Mouse (Mus musculus) large intestine, adult 2 months (tissue): ENCODE data around the gene Tor1aip2. TPM values are rescaled to one million over a fixed set of nuclear protein-coding genes. Genes with fewer than 3 reads are reported as not detected.

ENCODE experiments used
- DNase-seq: peaks from one replicate; pipeline ENCODE4 v3.0.0-alpha.2; 2012; ENCODE audit warnings: low read depth, low spot score
- WGBS: fragments of 180-500 bp; shearing (Covaris S2); methylation state at CpG from one replicate; pipeline ENCODE4 v1.1.7; 2018; 5-methylcytosine and 5-hydroxymethylcytosine counted together
- polyA plus RNA-seq: library from polyadenylated mRNA; depleted of rRNA; stranded (reverse); fragments of >200 nt; gene quantifications from 2 replicates; pipeline ENCODE4 v1.2.3, GENCODE M21; 2012; rRNA removed

Tor1aip2 gene
- 91.4 and 160 TPM in 2 replicates for polyA plus RNA-seq

DNA sequence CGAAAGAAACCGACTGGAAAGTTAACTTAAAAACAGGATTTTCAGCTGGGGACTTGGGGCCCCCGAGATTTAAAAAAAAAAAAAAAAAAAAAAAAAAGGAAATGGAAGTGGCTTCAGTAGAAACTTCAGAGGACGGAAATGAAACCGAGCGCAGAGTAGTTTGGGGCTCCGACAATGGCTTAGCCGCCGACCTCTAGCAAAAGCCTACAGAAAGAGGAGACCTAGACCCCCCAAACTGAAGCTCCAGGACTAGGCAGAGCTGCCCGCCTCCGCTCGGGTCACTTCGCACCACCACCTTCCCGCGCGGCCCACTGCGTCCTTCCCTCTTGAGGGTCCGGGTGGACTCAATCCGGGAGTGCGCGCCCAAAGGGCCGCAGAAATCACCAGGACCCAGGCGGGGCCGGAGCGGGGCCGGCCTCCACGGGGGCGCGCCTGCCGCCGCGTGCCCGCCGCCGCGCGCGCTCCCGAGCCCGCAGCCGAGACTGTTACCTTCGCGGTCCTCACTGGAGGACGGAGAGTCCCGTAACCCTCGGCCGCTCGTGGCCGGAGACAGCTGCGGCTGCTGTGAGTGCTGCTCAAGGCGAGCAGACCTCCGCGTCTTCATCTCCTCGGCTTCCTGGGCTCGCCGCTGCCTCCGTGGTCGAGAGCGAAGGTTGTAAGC is at the start of gene Tor1aip2:
Tor1aip2 (plus strand) TSS at position 135 of the 661 bp plus-strand sequence.
- DNase-seq, result no peak
- 0% methylated on average over 59 of the region's 59 CpGs for whole genome bisulfite sequencing

DNA sequence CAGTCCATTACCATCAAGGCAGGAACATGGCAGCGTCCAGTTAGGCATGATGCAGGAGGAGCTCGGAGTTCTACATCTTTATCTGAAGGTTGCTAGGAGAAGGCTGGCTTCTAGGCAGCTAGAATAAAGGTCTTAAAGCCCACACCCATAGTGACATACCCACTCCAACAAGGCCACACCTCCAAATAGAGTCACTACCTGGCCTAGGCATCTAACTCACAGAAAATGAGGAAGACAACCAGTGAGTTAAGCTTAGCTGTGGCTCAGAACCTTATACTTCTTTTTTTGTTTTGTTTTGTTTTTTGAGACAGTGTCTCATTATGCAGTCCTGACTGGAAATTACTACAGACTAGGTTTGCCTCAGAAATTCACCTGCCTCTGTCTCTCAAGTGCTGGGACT is 47.6 kb upstream of the Tor1aip2 start:
- no peak for DNase-seq
- WGBS, result 74% methylated on average over 2 of the region's 2 CpGs

DNA sequence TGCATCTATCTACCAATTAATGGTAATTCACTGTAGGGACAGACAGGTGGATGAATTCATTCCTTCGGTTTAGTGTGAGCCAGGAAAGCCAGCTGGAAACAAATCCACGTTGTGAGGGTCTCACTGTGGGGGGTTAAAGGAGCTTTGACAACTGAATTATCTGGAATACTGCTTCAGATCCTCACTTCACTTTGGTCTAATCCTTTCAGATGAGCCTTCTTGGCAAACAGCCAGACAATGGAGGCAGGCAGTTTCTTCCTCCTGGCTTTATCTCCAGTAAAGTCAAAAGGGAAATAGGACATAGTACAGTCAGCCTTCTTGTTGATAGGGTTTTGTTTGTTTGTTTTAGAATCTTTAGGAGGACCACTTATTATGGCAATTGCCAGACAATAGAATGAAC is 45.8 kb upstream of the Tor1aip2 start:
- WGBS, result 33% methylated on average over 2 of the region's 2 CpGs
- DNase-seq, result no peak

DNA sequence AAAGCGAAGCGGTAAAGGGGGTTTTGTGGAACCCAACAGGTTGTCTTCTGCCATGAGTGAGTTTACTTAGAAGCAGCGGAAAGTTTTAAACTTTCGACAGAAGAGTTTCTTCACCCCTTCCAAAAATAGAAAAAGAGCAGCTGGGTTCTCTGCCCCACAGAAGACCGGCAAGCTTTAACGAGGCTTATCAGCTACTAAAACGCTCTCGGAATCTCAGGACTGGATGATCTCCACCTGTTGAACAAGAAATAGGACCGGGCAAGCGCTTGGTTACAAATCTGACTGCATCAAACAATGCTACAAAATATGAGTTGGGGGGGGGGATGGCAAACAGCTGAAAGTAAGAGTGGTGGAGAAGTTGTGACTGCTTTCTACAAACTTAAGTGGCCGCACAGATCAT is 44.8 kb upstream of the Tor1aip2 start:
- no peak for DNase-seq
- WGBS, result 52% methylated on average over 11 of the region's 11 CpGs

DNA sequence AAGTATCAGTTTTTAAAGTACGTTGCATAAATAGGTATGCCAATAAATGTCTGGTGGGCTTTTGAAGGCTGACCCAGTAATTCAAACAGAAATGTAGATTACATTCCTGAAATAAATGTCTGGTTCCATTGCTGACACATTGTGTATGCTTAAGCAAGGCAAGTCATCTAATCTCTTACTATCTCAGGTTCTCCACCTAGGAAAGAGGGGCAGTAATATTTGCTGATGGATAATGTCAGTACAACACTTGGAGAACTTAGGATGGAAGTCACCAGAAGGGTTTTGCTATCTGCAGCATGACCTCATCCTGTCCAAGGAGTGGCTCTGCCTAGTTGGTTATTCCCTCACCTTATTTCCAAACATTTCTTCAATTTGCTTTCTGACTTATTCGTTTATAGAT is 40.7 kb upstream of the Tor1aip2 start:
- 48% methylated on average over 2 of the region's 2 CpGs for WGBS
- DNase-seq, result no peak

DNA sequence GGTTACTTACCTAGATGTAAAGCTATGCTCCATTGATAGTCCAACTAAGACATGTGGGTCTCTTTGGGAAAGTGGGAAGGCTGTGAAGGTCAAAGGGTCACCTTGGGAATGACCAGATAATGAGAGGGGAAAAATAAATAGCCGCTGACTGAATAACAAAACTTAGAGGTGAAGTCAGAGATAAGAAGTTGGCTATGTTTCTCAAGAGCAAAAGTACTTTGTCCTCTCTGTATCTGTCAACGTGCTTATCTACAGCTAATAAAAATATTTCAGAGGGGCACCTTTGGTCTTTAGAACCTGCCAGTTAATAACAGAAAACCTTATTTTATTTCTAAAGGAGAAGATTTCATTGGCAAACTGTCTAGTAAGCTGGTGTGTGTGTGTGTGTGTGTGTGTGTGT is 39.6 kb upstream of the Tor1aip2 start:
- WGBS, result 23% methylated on average over 2 of the region's 2 CpGs

DNA sequence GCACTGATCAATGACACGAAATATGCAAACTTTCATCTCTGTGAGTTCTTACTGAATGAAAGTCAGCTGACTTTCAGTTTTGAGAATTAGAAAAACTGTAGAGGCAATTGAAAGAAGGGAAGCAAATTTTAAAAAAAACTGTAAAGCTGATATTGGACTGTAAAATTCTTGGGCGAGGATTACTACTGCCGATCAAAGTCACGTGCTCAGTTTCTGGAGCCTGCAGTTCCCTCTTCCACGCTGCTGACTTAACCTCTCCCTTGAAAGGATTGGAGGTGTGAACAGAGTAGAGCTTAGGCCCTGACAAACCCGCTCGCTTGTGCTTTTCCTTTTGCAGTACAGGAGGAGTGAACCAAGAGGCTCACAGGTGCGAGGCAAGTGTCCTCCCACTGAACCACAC is 32.8 kb upstream of the Tor1aip2 start:
- WGBS, result 53% methylated on average over 8 of the region's 8 CpGs
- DNase-seq, result no peak

More for the DNA sequence above, 39.6 kb upstream of the Tor1aip2 start:
- no peak for DNase-seq

DNA sequence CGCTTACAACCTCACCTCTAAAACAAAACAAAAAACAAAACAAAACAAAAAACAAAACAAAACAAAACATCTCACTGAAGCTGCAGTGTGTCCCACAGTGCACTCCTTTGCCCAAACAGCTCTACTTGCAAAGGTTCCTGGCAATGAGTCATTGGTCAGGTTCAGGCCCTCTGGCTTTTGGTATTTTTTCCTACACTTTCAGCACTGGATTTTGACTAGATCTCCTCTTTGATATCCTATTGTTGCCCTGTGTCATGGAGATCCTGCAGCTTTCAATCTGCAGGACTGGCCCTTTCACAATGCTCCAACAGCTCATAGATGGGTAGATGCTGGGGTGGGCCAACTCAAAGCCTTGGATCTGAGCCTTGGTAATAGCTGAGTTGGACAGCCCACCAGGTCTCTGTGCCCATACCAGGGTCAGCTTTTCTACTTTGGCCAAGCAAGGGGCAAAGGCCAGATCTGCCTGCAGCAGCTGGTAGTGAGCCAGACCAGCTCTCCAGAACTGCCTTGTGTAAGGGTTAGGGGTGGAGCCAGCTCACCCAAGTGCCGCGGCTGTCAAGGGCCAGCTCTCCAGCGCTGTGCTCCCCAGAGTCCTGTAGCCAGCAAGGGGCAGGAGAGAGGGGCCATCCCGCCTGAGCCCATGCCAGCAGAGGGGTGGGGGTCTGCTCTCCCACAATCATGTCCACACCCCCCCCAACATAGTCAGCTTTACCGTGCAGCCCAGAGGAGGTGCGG is 31.8 kb upstream of the Tor1aip2 start:
- 90% methylated on average over 7 of the region's 7 CpGs for WGBS
- DNase-seq, result no peak

DNA sequence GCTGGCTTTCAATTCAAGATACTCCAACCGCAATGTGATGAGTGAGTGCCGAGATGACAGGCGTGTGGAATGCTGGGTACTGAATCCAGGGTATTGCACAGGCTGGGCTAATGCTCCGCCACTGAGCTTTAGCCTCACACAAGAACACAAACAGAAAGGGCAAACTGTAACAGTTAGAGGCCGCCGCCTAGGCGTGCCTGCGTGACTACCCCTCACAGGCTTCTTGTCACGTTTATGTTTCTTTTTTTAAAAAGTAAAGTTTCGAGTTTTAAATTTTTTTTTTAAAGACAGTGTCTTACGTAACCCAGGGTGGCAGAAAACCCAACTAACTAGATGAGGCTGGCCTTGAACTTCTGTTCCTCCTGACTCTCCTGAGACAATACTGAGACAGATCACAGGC is 29.3 kb upstream of the Tor1aip2 start:
- WGBS, result 86% methylated on average over 11 of the region's 11 CpGs
- DNase-seq, result no peak

DNA sequence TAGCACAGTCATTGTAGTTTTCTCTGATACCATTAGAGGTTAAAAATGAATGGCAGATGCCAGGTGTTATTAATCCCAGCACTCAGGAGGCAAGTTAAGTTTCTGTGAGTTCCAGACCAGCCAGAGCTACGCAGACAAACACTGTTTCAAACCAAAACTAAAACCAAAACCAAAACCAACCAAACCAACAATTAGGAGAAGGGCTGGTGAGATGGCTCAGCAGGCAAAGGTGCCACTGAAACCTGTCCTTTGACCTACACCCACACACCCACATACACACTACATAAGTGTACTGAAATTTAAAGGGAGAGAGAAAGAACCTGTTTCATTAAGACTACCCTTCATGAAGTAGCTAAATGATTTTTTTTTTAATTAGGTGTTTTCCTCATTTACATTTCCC is 26.2 kb upstream of the Tor1aip2 start:
- WGBS, result 69% methylated on average over 1 of the region's 1 CpGs
- no peak for DNase-seq

DNA sequence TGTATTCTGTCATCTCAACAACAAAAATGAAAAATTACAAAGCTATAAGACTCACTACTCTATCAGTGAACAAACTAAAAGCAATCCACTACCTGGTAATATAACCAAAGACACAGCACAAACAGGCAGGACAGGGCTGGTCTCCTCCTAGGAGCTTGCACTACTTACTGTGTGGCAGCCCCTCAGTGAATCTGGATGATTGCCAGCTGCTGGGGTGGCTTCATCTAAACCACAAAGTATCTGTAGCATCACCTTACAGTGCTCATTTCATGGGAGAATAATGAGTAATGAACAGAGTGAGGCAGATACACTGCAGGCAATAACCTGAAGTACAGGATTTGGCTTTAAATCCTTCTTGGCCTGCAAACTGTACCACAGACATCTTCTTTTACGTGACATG is 15.4 kb upstream of the Tor1aip2 start:
- DNase-seq, result no peak
- 86% methylated on average over 1 of the region's 1 CpGs for WGBS

DNA sequence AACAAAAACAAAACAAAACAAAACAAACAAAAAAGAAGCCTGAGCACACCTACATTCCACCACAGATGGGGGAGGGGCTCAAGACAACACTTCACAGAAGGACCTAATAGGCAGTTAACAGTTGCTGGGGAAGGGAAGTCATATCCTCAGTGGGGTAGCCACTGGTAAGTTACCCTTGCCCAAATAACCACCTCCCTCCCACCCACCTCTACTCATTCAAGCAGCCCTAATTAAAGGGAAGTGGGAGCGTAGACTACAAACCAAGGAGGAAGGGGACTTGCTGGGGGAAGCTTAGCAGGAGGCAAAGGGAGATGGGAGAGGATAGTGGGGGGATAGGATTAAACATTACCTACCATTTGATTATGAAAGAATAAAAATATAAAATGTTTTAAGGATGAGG is 14.8 kb upstream of the Tor1aip2 start:
- DNase-seq, result no peak
- WGBS, result 91% methylated on average over 1 of the region's 1 CpGs

DNA sequence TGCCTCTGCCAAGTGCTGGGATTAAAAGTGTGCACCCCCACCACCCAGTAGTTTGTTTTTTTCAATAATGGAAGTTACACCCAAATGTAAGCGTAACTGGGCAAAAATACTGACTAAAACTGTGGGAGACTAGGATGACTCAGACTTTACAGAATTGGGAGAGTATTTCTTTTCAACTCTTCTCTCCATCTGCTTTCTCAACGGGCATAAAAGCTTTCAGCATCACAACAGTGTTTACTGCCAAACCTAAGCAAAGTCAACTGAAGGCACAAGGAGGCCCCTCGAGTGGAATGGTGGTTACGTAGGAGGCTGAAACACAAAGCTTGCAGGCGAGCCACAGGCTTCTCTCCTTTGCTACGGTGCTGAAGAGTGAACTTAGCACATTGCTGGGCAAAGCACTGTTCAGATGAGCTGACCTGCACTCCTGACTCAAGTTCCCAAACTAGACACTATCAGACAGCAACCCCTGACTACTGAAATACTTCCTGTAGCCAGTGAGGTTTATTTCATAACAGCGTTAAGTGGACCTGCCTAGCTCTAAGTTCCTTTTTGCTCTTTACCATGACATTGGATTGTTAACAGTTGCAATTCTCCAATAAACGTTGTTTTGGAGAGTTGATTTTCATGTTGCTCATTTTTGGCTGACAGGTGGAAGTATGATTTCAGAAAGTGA is 10.2 kb upstream of the Tor1aip2 start:
- WGBS, result 81% methylated on average over 8 of the region's 8 CpGs
- no peak for DNase-seq

DNA sequence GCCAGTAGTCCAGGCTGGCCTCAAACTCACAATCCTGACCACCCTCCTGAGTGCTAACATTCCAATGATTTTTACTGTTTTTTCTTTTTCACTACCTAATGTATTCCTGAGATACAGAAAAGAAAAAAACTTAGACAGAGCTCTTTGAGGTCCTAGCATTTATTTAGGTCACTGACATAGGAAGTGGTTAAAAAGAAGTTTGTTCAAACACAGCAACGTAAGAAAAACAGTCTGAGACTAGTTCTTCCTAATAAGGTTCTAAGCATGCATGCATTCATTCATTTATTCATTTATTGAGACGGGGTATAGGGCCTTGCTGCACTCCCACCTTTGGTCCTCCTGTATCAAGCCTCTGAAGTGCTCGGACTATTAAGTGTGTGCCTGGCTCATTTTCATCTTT is 7.4 kb upstream of the Tor1aip2 start:
- DNase-seq, result no peak
- 87% methylated on average over 3 of the region's 3 CpGs for WGBS

DNA sequence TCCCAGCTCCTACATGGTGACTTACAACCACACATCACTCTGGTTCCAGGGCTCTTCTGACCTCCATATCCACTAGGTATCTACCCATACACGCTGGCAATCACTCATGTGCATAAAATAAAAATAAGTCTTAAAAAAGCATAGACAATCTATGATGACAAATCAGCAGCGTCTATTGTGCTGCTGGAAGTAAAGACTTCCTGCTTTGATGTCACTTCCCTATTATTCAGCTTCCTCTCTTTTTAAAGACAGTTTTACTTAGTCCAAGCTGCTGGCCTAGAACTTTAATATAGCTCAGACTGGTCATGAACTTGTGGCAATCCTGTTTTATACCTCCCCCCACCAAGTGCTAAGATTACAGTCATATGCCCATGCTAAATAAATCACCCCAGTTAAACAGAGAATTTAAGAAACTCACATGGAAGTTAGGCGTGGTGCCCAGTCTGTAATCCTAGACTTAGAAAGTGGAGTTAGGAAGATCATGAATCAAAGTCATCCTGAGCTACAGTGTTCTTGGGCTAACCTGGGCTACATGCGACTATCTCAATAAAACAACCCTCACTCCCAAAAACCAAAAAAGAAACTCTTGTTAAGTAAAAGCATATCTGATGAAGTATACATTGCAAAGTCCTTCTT is 6.7 kb upstream of the Tor1aip2 start:
- DNase-seq, result no peak
- WGBS, result 86% methylated on average over 4 of the region's 4 CpGs

DNA sequence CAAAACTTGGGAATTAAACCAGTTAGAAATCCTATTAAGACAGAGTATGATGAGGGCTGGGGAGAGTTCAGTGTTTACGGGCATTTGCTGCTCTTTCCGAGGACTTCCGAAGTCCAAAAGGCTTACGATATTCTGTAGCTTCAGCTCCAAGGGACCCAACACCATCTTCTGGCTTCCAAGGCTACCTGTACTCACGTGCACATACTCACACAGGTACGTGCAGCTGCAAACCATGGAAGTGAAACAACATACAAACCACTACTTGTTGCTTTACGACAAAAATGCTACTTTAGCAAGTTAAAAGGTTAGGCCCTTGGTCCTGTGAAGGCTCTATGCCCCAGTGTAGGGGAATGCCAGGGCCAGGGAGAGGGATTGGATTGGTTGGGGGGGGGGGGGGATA is 1.3 kb upstream of the Tor1aip2 start:
- no peak for DNase-seq
- WGBS, result 92% methylated on average over 7 of the region's 7 CpGs

DNA sequence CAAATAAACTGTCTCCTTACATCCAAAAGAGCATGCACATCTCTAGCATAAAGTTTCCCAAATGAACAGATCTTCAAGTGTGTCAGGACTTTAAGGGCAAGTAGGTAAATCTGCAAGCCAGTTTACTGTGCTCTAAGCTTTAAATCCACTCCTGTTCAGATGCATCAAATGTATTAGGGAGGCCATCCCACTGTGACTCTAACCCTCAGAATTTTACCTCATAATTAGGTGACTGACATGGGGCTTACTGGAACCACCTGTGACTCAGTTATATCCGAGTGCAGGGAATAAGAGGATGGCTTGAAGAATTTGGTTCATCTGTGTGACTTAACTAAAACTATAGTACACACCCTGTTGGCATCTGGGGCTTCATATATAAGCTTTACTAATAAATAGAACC is 542 bp upstream of the Tor1aip2 start:
- no peak for DNase-seq
- WGBS, result 7% methylated on average over 1 of the region's 1 CpGs

DNA sequence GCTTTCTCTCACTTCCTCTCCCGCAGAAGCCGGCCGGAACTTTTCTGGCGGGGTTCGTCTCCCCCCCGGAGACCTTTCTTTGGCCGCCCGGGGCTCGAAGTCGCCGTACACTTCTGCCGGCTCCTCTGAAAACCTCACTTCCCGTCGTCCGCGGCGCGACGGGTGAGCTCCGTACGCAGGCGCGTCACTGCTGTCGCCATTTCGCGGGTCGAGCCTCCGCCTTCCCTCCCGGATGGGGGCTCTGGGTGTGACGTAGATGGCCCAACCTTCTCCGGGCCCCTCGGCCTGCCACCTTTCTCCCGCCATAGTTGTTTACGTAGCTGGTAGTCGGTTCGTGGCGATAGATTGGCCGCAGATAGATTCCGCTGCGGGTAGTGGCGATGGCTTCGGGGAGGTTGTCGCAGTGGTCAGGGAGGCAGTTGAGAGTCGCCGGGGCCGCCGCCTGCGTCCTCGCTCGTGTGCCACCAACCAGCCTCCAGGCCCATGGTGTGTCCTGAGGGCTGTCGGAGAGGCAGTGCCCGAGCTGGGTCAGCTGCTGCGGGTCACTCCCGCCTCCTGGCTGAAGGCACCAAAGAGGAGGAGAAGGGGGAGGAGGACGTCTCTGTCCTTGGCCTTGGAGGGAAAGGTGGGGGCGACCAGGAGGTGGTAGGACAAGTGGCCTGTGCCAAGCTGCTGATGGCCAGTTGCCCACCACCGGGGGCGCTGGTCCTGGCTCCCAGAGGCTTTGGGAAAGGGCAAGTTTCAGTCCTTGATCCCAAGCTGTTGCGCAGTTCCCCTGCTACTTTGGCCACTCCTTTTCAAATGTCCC is 931 bp downstream of the Tor1aip2 start, which contains the start of gene Tor1aip1:
Tor1aip1 (minus strand) TSS at position 551 of the 808 bp plus-strand sequence.
- under 1% methylated on average over 59 of the region's 59 CpGs for WGBS

DNA sequence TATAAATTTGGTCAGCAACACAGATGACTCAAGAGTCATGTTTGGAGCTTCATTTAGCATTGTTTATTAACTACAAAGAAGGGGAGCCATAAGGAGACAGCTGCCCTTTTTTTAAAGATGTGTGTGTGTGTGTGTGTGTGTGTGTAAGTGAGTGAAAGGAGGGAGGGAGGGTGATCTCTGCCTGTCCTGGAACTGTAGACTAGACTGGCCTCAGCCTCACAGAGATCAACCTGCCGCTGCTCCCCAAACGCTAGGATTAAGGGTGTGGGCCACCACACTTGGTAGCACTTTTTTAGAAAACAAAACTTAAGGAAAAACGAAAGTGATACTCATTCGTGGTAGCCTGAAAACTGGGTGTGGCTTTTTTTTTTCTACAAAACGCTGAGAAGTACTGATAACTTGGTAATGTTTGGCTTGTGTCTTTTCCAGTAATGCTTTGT is 2.0 kb downstream of the Tor1aip2 start:
- WGBS, result 2% methylated on average over 5 of the region's 5 CpGs

More for the DNA sequence above, 931 bp downstream of the Tor1aip2 start, which contains the start of gene Tor1aip1:
- DNase-seq, result no peak

More for the DNA sequence above, 2.0 kb downstream of the Tor1aip2 start:
- DNase-seq, result no peak
